Mouse (Mus musculus): ENCODE measurements around the gene Ccdc120.
"Not testable (repeated sequence)": the region's sequence is repeated elsewhere in the genome, so short reads cannot be mapped to it uniquely, and the experiment has no call there.

Ccdc120 gene

GRCm38 (mm10) chrX:7762137-7762920 lies 11.6 kb upstream of the Ccdc120 start, which contains the start of gene Tfe3:
Gene Tfe3, plus strand, starts transcription at chrX:7762560.
- peak; percentile 97 for DNase-seq (ENCODE audit: low read depth, low spot score)

GRCm38 (mm10) chrX:7753627-7754026 lies 2.9 kb upstream of the Ccdc120 start:
- peak; percentile 56 for DNase-seq (ENCODE audit: low read depth, low spot score)

- DNase-seq (ENCODE audit: low read depth, low spot score), result no peak
These were observed 5.3 kb downstream of the Ccdc120 start for GRCm38 (mm10) chrX:7745429-7745828.

- DNase-seq (ENCODE audit: low read depth, low spot score), result no peak
These were observed 5.8 kb downstream of the Ccdc120 start for GRCm38 (mm10) chrX:7744940-7745339.

GRCm38 (mm10) chrX:7743470-7743869 lies 7.2 kb downstream of the Ccdc120 start:
- DNase-seq (ENCODE audit: low read depth, low spot score), result peak; percentile 44

GRCm38 (mm10) chrX:7741103-7741502 lies 9.6 kb downstream of the Ccdc120 start:
- DNase-seq (ENCODE audit: low read depth, low spot score), result no peak

- DNase-seq (ENCODE audit: low read depth, low spot score), result peak; percentile 65
These were observed 10.5 kb downstream of the Ccdc120 start for GRCm38 (mm10) chrX:7740082-7740819.

GRCm38 (mm10) chrX:7739336-7740081 lies 11.2 kb downstream of the Ccdc120 start:
- no peak for DNase-seq (ENCODE audit: low read depth, low spot score)

- DNase-seq (ENCODE audit: low read depth, low spot score), result no peak
These were observed 17.0 kb downstream of the Ccdc120 start for GRCm38 (mm10) chrX:7733571-7734156.

GRCm38 (mm10) chrX:7728922-7729265 lies 21.8 kb downstream of the Ccdc120 start:
- no peak for DNase-seq (ENCODE audit: low read depth, low spot score)

- peak; percentile 96 for DNase-seq (ENCODE audit: low read depth, low spot score)
These were observed 22.3 kb downstream of the Ccdc120 start, which contains the start of gene Praf2 for GRCm38 (mm10) chrX:7728215-7728921. Gene Praf2, plus strand, starts transcription at chrX:7728439.

GRCm38 (mm10) chrX:7727176-7727575 lies 23.5 kb downstream of the Ccdc120 start:
- peak; percentile 44 for DNase-seq (ENCODE audit: low read depth, low spot score)

- DNase-seq (ENCODE audit: low read depth, low spot score), result no peak
These were observed 24.9 kb downstream of the Ccdc120 start for GRCm38 (mm10) chrX:7725841-7726240.

GRCm38 (mm10) chrX:7724135-7724534 lies 26.6 kb downstream of the Ccdc120 start:
- DNase-seq (ENCODE audit: low read depth, low spot score), result no peak

- DNase-seq (ENCODE audit: low read depth, low spot score), result peak; percentile 59
These were observed 28.0 kb downstream of the Ccdc120 start for GRCm38 (mm10) chrX:7722691-7723090.

GRCm38 (mm10) chrX:7722282-7722611 lies 28.5 kb downstream of the Ccdc120 start:
- DNase-seq (ENCODE audit: low read depth, low spot score), result no peak

GRCm38 (mm10) chrX:7721514-7722281 lies 29.0 kb downstream of the Ccdc120 start, which contains the start of gene Gm45208:
Gene Gm45208, plus strand, starts transcription at chrX:7722245.
- peak; percentile 89 for DNase-seq (ENCODE audit: low read depth, low spot score)

- DNase-seq (ENCODE audit: low read depth, low spot score), result peak; percentile 44
These were observed 34.6 kb downstream of the Ccdc120 start for GRCm38 (mm10) chrX:7716058-7716457.

- peak; percentile 98 for DNase-seq (ENCODE audit: low read depth, low spot score)
These were observed 36.4 kb downstream of the Ccdc120 start, which contains the start of gene Wdr45 for GRCm38 (mm10) chrX:7714135-7714899. Gene Wdr45, plus strand, starts transcription at chrX:7714333.

- not testable (repeated sequence) for DNase-seq (ENCODE audit: low read depth, low spot score)
These were observed 37.0 kb downstream of the Ccdc120 start for GRCm38 (mm10) chrX:7713764-7714134.
